Mouse (Mus musculus): ENCODE data around the gene Morn3. TPM values are rescaled to one million over a fixed set of nuclear protein-coding genes. Genes with fewer than 3 reads are reported as not detected.

Gene Morn3
- polyA plus RNA-seq, 1 experiment from 2014 or later: not detected

DNA sequence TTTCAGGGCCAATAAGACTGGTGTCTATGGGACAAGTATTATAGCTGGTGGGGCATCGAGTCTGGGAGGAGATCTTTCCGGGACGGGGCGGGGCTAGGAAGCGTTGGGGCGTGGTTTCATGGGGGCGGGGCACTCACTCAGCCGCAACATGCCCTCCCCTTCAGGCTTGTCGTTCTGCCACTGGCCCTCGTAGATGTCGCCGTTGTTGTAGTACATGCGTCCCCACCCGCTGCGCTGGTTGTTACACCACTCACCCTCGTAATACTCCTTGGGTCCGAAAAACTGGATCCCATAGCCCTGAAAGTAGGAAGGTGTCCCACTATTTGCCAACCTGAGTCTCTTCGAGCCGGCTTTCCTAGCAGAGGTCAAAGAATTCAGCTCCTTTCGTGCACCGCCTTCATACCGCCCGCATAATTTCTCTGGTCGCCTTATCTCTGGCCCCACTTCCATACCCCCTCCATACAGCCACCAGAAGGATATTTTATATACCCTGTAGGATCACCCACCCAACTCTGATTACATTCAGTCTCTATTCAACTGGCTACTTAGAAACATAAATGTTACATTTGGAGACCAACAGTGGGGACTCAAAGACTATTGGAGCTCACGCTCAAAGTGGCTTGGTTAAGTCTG lies 7.6 kb downstream of the Morn3 start:
- H3K36me3 ChIP-seq: no peaks in the 10 kb centered on the region
- no peak overlapping the region for H3K27ac ChIP-seq
- 5% methylated on average over 25 of the region's 25 CpGs for WGBS
- H3K9me3 ChIP-seq: no peaks in the 10 kb centered on the region
- H3K9ac ChIP-seq (replicated peaks): no peak overlapping the region; the same call in 1 of the 2 replicates
- no peaks in the 10 kb centered on the region; the same call in 1 of the 2 replicates for H3K27me3 ChIP-seq
- H3K4me2 ChIP-seq: peak overlapping the region; percentile 60
- H3K4me1 ChIP-seq (replicated peaks): 0 out of 2 replicates have a peak, but pooled peaks cover 7% of the 10 kb centered on the region
- H3K4me3 ChIP-seq (replicated peaks): peak overlapping the region; percentile 30
- ATAC-seq (ENCODE audit: insufficient number of reproducible peaks, insufficient read depth, low FRiP score, low TSS enrichment, low read depth): no peak

DNA sequence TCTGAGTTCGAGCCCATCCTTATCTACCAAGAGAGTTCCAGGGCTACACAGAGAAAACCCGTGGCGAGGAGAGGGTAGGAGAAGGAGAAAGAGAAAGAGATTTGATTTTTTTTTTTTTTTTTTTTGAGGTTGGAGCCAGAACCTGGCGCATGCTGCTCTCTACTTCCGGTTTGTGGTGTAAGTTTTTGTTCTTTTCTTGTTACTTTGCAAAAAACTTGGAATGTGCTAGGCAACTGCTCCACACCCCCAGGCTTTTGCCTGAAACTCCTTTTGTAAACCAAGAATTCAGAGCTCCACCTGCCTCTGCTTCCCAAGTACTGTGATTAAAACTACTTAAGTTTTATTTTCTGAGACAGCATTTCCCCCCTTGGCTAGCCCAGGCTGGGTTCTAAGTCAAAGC lies 8.7 kb downstream of the Morn3 start:
- Histone ChIP-seq H3K4me2 (no peak overlapping the region), H3K4me1 (replicated peaks) (0 out of 2 replicates have a peak, but pooled peaks cover 7% of the 10 kb centered on the region), H3K36me3 (no peaks in the 10 kb centered on the region), H3K9ac (replicated peaks) (no peak overlapping the region), H3K4me3 (replicated peaks) (no peak overlapping the region), H3K9me3 (no peaks in the 10 kb centered on the region), H3K27me3 (no peaks in the 10 kb centered on the region; the same call in 1 of the 2 replicates), H3K27ac (no peak overlapping the region)
- no peak for ATAC-seq (ENCODE audit: insufficient number of reproducible peaks, insufficient read depth, low FRiP score, low TSS enrichment, low read depth)
- WGBS: 87% methylated on average over 5 of the region's 5 CpGs

DNA sequence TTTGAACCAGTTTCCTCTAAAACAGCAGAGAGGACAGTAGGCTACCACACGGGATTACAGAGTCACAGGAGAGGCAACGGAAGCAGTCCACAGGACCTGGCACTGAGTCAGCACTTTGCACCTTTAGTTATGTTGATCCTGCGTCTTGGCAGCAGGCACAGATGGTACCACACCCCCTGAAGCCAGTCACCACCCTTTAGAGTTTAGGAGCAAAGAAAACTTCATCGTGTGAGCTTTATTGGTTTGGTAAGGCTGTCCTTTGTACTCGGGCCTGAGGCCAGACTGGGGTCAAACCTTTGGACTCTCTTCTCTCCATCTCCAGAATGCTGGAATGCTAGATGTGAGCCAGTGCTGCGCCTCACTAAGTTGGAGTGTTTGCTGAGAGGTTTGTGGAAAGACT lies 11.3 kb downstream of the Morn3 start:
- no peak overlapping the region for H3K4me2 ChIP-seq

DNA sequence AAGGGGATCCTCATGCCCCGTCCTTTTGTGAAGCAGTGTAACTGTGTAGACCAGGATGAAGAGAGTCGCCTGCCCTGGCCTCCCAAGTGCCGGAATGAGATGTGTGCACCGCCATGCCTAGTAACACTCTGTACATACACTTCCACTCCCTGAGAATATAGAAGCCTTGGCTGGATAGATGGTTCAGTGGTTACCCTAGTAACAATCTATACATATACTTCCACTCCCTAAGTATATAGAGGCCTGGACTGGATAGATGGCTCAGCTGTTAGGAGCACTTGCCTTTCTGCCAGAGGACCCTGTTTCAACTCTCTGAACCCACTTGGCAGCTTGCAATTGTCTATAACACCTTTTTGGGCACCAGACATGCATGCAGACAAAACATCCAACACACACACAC lies 11.7 kb downstream of the Morn3 start:
- Histone ChIP-seq H3K4me2 (no peak overlapping the region), H3K27ac (no peak overlapping the region), H3K9me3 (0 out of 2 replicates have a peak, but pooled peaks cover 6% of the 10 kb centered on the region), H3K36me3 (peaks cover 21% of the 10 kb centered on the region), H3K4me1 (replicated peaks) (0 out of 2 replicates have a peak, but pooled peaks cover 7% of the 10 kb centered on the region), H3K27me3 (no peaks in the 10 kb centered on the region), H3K9ac (replicated peaks) (no peak overlapping the region), H3K4me3 (replicated peaks) (no peak overlapping the region)
- no peak for ATAC-seq (ENCODE audit: insufficient number of reproducible peaks, insufficient read depth, low FRiP score, low TSS enrichment, low read depth)
- 88% methylated on average over 4 of the region's 4 CpGs for WGBS

More for the DNA sequence above, 11.3 kb downstream of the Morn3 start:
- no peak overlapping the region for H3K4me3 ChIP-seq (replicated peaks)
- H3K4me1 ChIP-seq (replicated peaks): 0 out of 2 replicates have a peak, but pooled peaks cover 7% of the 10 kb centered on the region
- H3K27ac ChIP-seq: 0 out of 2 replicates have a peak overlapping the region, but pooled peaks have one; percentile 23
- no peaks in the 10 kb centered on the region; the same call in 1 of the 2 replicates for H3K27me3 ChIP-seq
- no peak for ATAC-seq (ENCODE audit: insufficient number of reproducible peaks, insufficient read depth, low FRiP score, low TSS enrichment, low read depth)
- 34% methylated on average over 6 of the region's 6 CpGs for WGBS
- no peak overlapping the region for H3K9ac ChIP-seq (replicated peaks)
- 0 out of 2 replicates have a peak, but pooled peaks cover 6% of the 10 kb centered on the region for H3K9me3 ChIP-seq
- H3K36me3 ChIP-seq: peaks cover 16% of the 10 kb centered on the region

DNA sequence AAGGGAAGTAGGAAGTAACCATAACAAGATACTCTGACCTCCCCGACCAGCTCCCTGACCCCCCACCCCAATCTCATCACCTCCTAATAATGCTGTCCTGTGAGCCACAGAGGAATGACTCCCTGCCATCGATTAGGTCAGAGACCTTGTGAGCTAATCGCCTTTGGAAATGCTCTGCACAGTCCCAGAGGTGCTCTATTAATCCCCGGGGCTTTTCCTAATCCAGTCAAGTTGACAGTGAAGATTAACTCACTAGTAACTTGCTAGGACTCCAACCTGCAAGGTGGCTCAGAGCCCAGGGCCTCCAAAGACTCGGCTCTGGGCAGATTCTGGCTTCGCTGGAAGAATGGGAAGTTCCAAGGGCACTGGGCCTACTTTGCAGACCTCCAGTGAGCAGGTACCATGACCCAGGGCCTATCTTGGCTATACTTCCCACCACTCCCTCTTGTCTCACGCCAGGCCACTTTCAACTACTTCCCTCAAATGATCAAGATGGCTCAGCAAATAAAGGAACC lies 13.1 kb downstream of the Morn3 start:
- whole genome bisulfite sequencing: 78% methylated on average over 7 of the region's 7 CpGs
- Histone ChIP-seq H3K9me3 (0 out of 2 replicates have a peak, but pooled peaks cover 6% of the 10 kb centered on the region), H3K4me1 (replicated peaks) (0 out of 2 replicates have a peak, but pooled peaks cover 4% of the 10 kb centered on the region), H3K27me3 (no peaks in the 10 kb centered on the region), H3K27ac (no peak overlapping the region), H3K36me3 (peaks cover 32% of the 10 kb centered on the region), H3K9ac (replicated peaks) (no peak overlapping the region), H3K4me3 (replicated peaks) (no peak overlapping the region), H3K4me2 (no peak overlapping the region)
- no peak for ATAC-seq (ENCODE audit: insufficient number of reproducible peaks, insufficient read depth, low FRiP score, low TSS enrichment, low read depth)

- peaks cover 12% of the 10 kb centered on the region for H3K4me1 ChIP-seq (replicated peaks)
- H3K4me3 ChIP-seq (replicated peaks): no peak overlapping the region
- no peaks in the 10 kb centered on the region for H3K27me3 ChIP-seq
- no peak overlapping the region for H3K27ac ChIP-seq
- 0 out of 2 replicates have a peak, but pooled peaks cover 6% of the 10 kb centered on the region for H3K9me3 ChIP-seq
- 97% methylated on average over 3 of the region's 3 CpGs for WGBS
- no peak overlapping the region for H3K4me2 ChIP-seq
- H3K9ac ChIP-seq (replicated peaks): no peak overlapping the region
- ATAC-seq (ENCODE audit: insufficient number of reproducible peaks, insufficient read depth, low FRiP score, low TSS enrichment, low read depth): no peak
- peaks cover 32% of the 10 kb centered on the region for H3K36me3 ChIP-seq
Measured at GRCm38 (mm10) chr5:123031312-123031711, 15.5 kb downstream of the Morn3 start.

- no peak for ATAC-seq (ENCODE audit: insufficient number of reproducible peaks, insufficient read depth, low FRiP score, low TSS enrichment, low read depth)
- no peak overlapping the region for H3K4me3 ChIP-seq (replicated peaks)
- peaks cover 32% of the 10 kb centered on the region for H3K36me3 ChIP-seq
- WGBS: 93% methylated on average over 7 of the region's 7 CpGs
- peaks cover 15% of the 10 kb centered on the region for H3K4me1 ChIP-seq (replicated peaks)
- H3K4me2 ChIP-seq: no peak overlapping the region
- peak overlapping the region; percentile 12; the same call in 1 of the 2 replicates for H3K27ac ChIP-seq
- H3K9me3 ChIP-seq: 0 out of 2 replicates have a peak, but pooled peaks cover 6% of the 10 kb centered on the region
- no peaks in the 10 kb centered on the region for H3K27me3 ChIP-seq
- no peak overlapping the region for H3K9ac ChIP-seq (replicated peaks)
Measured at GRCm38 (mm10) chr5:123029729-123030128, 17.1 kb downstream of the Morn3 start.

GRCm38 (mm10) chr5:123027436-123027835 lies 19.4 kb downstream of the Morn3 start:
- H3K27me3 ChIP-seq: no peaks in the 10 kb centered on the region
- H3K4me2 ChIP-seq: no peak overlapping the region
- WGBS: 73% methylated on average over 6 of the region's 6 CpGs
- H3K9me3 ChIP-seq: 0 out of 2 replicates have a peak, but pooled peaks cover 6% of the 10 kb centered on the region
- H3K4me1 ChIP-seq (replicated peaks): peaks cover 21% of the 10 kb centered on the region
- H3K36me3 ChIP-seq: peaks cover 32% of the 10 kb centered on the region
- H3K27ac ChIP-seq: no peak overlapping the region
- no peak overlapping the region for H3K4me3 ChIP-seq (replicated peaks)
- ATAC-seq (ENCODE audit: insufficient number of reproducible peaks, insufficient read depth, low FRiP score, low TSS enrichment, low read depth): no peak
- H3K9ac ChIP-seq (replicated peaks): no peak overlapping the region

GRCm38 (mm10) chr5:123026414-123026813 lies 20.4 kb downstream of the Morn3 start:
- Histone ChIP-seq H3K9me3 (0 out of 2 replicates have a peak, but pooled peaks cover 4% of the 10 kb centered on the region), H3K4me3 (replicated peaks) (no peak overlapping the region), H3K27me3 (no peaks in the 10 kb centered on the region), H3K27ac (no peak overlapping the region), H3K4me1 (replicated peaks) (peaks cover 21% of the 10 kb centered on the region), H3K4me2 (no peak overlapping the region), H3K9ac (replicated peaks) (no peak overlapping the region), H3K36me3 (peaks cover 22% of the 10 kb centered on the region)
- no peak for ATAC-seq (ENCODE audit: insufficient number of reproducible peaks, insufficient read depth, low FRiP score, low TSS enrichment, low read depth)
- 55% methylated on average over 6 of the region's 6 CpGs for WGBS

DNA sequence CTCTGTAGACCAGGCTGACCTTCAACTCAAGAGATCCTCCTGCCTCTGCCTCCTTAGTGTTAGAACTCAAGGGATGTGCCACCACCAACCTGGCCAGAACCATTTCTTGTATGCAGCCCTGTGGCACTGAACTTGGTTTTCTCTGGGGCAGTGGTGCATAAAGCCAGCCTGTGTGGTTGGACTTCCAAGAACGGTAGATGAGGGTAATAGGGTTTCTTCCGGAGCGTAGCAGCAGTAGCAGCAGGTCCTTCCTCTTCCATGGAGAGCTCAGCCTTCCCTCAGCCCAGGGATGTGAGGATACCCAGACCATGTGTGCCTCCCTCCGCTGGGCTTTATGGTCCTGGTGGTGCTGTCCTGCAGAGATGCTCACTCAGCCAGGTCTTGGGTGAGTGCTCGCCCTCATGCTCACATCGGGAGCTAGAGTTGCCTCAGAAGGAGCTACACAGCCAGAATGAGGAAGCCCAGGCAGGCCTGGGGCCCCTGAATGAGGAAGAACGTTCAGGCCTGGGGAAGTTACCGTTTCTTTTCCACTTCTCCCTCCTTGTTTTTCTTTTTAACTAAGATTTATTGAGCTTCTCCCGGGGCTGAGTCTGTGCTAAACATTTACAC lies 21.7 kb downstream of the Morn3 start:
- 66% methylated on average over 9 of the region's 9 CpGs for WGBS
- Histone ChIP-seq H3K4me2 (no peak overlapping the region), H3K36me3 (peaks cover 11% of the 10 kb centered on the region; the same call in 1 of the 2 replicates), H3K9ac (replicated peaks) (no peak overlapping the region; the same call in 1 of the 2 replicates), H3K27me3 (no peaks in the 10 kb centered on the region), H3K4me1 (replicated peaks) (peaks cover 21% of the 10 kb centered on the region), H3K27ac (no peak overlapping the region), H3K9me3 (no peaks in the 10 kb centered on the region), H3K4me3 (replicated peaks) (no peak overlapping the region)
- no peak for ATAC-seq (ENCODE audit: insufficient number of reproducible peaks, insufficient read depth, low FRiP score, low TSS enrichment, low read depth)

DNA sequence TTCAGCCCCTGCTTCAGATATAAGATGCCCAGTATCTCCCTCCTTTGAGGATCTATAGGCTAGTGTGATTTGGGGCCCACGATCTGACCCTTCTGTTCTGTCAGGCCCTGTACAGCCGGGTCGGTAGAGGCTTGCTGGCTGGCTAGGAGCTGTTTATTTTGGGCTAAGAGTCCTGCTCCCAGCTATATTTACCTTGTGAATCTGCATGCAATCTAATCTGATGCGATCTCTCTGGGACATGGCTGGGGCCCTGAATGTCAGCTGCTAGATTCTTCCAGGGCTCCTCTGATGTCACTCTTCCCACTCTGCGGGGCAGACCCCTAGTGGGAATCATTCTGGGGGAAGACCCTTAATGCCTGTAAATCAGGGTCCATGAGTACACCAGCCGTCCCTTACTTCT lies 22.5 kb downstream of the Morn3 start:
- Histone ChIP-seq H3K9me3 (no peaks in the 10 kb centered on the region), H3K9ac (replicated peaks) (no peak overlapping the region), H3K27me3 (no peaks in the 10 kb centered on the region), H3K27ac (no peak overlapping the region), H3K4me2 (no peak overlapping the region), H3K4me3 (replicated peaks) (no peak overlapping the region), H3K4me1 (replicated peaks) (peaks cover 29% of the 10 kb centered on the region), H3K36me3 (peaks cover 4% of the 10 kb centered on the region; the same call in 1 of the 2 replicates)
- 92% methylated on average over 6 of the region's 6 CpGs for WGBS
- no peak for ATAC-seq (ENCODE audit: insufficient number of reproducible peaks, insufficient read depth, low FRiP score, low TSS enrichment, low read depth)

Measured in limb, embryonic 12.5 days (tissue).